Mouse (Mus musculus) limb, embryonic 15.5 days (tissue): Measurements from ENCODE around the gene Slc25a45. TPM values are rescaled to one million over a fixed set of nuclear protein-coding genes. Genes with fewer than 3 reads are reported as not detected.
A peak's percentile ranks its signal among the peaks of the same experiment; 100 is the strongest.

Source experiments
- ATAC-seq: fragments of 200-750 bp; cut with Nextera tagmentation; 2 replicates; pipeline ENCODE4 v1.8.0; 2017; ENCODE audit warnings: low read depth, moderate TSS enrichment; ENCODE audit not compliant: insufficient number of reproducible peaks, low FRiP score, low TSS enrichment
- H3K27ac ChIP-seq: fragments of 300-500 bp; sonication (generic); 2 replicates; pipeline ENCODE4 v1.5.1; 2015; ENCODE audit warnings: moderate library complexity, mild to moderate bottlenecking, inconsistent platforms
- H3K27me3 ChIP-seq: fragments of 300-500 bp; sonication (generic); 2 replicates; pipeline ENCODE4 v1.6.1; 2015; ENCODE audit warnings: inconsistent platforms
- H3K36me3 ChIP-seq: fragments of 300-500 bp; sonication (generic); 2 replicates; pipeline ENCODE4 v1.6.1; 2015; ENCODE audit warnings: inconsistent platforms
- H3K4me1 ChIP-seq: fragments of 300-500 bp; sonication (generic); 2 replicates; pipeline ENCODE4 v1.6.1; 2015; ENCODE audit warnings: inconsistent platforms
- H3K4me2 ChIP-seq: fragments of 300-500 bp; sonication (generic); 2 replicates; pipeline ENCODE4 v1.6.1; 2015; ENCODE audit warnings: mild to moderate bottlenecking, inconsistent platforms
- H3K4me3 ChIP-seq: fragments of 300-500 bp; sonication (generic); 2 replicates; pipeline ENCODE4 v1.5.1; 2015; ENCODE audit warnings: mild to moderate bottlenecking, inconsistent platforms
- H3K9ac ChIP-seq: fragments of 300-500 bp; sonication (generic); 2 replicates; pipeline ENCODE4 v1.6.1; 2015; ENCODE audit warnings: inconsistent platforms
- H3K9me3 ChIP-seq: fragments of 300-500 bp; sonication (generic); 2 replicates; pipeline ENCODE4 v1.6.1; 2016; ENCODE audit warnings: inconsistent platforms
- WGBS: fragments of 180-500 bp; shearing (Covaris S2); methylation state at CpG from one replicate; pipeline ENCODE4 v1.1.7; 2015; 5-methylcytosine and 5-hydroxymethylcytosine counted together
- polyA plus RNA-seq: library from polyadenylated mRNA; unstranded; fragments of >200 nt; fragmentation: Nextera tagmentation; extraction: Ambion mirVana; gene quantifications from 2 replicates; pipeline ENCODE4 v1.2.1, GENCODE M21; 2015

Slc25a45 gene
- polyA plus RNA-seq, 1 experiment from 2014 or later = 3.4 TPM

DNA sequence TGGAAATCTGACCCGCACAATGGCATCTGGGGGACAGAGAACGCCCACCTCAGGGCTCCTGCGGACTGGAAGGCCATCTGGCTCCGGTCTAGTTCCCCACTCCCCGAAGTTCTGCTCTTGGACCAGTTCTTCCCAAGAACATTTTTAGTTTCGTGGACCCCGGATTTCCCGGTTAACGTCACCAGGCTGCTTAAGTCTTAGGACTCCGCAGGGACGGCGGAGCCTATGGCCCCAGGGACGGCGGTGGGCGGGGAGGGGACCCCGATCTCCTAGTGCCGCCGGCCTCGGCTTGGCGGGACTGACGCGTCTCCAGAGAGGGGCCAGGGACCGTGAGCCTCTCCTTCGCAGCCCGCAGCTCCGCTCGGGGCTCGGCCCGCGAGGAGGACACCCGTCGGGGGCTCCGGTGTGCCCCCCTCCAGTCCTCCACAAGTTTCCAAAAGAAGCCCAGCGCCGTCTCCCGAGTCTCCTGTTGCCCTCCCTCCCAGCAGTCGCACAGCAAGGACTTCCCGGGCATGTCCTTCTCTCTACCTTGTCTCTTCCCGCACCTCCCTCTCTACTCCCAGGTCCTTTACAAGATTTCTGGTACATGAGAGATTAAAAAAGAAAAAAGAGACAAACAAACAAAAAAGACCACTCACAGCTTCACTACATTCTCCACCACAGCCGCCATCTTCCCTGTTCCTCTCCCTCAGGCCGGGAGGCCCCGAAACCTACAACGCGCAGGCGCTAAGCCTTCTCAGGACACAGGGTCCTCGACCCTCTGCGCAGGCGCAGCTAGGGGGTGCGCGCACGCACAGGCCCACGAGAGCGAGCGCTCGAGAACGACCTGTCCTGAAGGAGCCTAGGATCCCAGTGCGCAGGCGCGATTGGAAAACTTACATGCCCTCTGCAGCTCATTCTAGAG is 34.7 kb downstream of the Slc25a45 start:
- WGBS = under 1% methylated on average over 59 of the region's 59 CpGs
- peak; percentile 93 for ATAC-seq

DNA sequence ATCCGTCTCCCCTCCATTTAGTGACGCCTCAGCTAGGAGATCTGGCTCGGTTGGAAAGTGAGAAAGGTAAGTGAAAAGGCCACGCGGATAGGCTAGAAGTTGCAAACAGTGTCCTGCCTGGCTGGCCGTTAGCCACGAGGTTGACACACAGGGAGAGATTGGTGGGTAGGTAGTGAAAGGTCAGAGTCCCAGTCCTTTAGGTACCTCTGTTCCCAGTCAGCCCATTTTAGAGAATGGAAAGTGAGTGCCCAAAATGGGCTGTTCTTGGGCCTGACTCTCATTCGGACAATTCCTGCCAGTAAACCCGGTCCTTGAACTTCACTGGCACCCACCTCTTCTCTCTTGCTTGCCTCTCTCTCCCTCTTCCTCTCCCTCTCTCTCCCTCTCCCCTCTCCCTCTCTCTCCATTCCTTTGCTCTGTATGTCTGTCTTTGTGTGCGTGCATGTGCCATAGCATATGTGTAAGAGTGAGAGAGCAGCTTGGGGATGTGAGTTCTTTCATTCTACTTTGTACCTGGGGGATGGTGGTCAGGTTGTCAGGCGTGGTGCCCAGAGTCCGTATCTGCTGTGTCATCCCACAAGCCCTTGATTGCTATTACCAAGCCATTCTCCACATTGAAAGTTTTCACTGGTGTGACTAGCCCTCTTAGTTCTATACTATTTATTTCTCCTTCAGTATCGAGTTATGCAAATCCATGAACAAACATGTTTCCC is 35.6 kb downstream of the Slc25a45 start, which contains the start of gene Dpf2:
Gene Dpf2 (minus strand): TSS at position 4 of the 713 bp plus-strand sequence.
- peak within 1 kb of the TSS; percentile 98 for H3K9ac ChIP-seq
- ATAC-seq = no peak
- H3K27me3 ChIP-seq = no peaks in the 10 kb centered on the region
- H3K4me1 ChIP-seq = peaks cover 26% of the 10 kb centered on the region
- H3K4me3 ChIP-seq = peak within 1 kb of the TSS; percentile 93
- peaks cover 25% of the 10 kb centered on the region for H3K36me3 ChIP-seq
- H3K9me3 ChIP-seq = no peaks in the 10 kb centered on the region
- H3K4me2 ChIP-seq = peak within 1 kb of the TSS; percentile 72
- WGBS = 23% methylated on average over 13 of the region's 13 CpGs
- H3K27ac ChIP-seq = peak within 1 kb of the TSS; percentile 93

More for the DNA sequence above, 34.7 kb downstream of the Slc25a45 start:
- Histone ChIP-seq H3K4me1 (peaks cover 28% of the 10 kb centered on the region), H3K27me3 (no peaks in the 10 kb centered on the region), H3K4me3 (peak overlapping the region; percentile 93), H3K4me2 (peak overlapping the region; percentile 72), H3K36me3 (peaks cover 20% of the 10 kb centered on the region), H3K27ac (peak overlapping the region; percentile 93), H3K9ac (peak overlapping the region; percentile 98), H3K9me3 (no peaks in the 10 kb centered on the region)

DNA sequence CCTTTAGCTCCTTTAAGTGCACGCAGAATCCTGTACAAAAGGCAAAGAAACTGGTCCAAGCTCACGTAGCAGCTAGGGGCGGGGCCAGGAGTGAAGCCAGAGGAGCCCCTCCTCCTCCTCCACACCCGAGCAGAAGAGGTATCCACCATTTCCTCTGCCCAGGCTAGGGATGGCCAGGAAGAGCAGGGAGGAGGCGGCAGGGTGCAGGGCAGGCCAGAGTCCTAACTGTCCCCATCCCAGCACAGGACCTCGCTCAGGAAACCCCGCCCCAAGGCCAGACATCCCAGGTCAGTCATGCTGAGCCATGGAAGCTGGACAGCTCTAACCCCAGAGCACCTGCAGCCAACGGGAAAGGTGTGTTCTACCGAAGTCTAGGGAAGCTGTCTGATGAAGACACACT is 44.1 kb downstream of the Slc25a45 start:
- Histone ChIP-seq H3K27ac (0 out of 2 replicates have a peak overlapping the region, but pooled peaks have one; percentile 18), H3K27me3 (peaks cover 4% of the 10 kb centered on the region; the same call in 1 of the 2 replicates), H3K4me3 (0 out of 2 replicates have a peak overlapping the region, but pooled peaks have one; percentile 0), H3K4me2 (peak overlapping the region; percentile 29; the same call in 1 of the 2 replicates), H3K9me3 (no peaks in the 10 kb centered on the region), H3K9ac (no peak overlapping the region), H3K36me3 (peaks cover 18% of the 10 kb centered on the region), H3K4me1 (peaks cover 25% of the 10 kb centered on the region)
- 21% methylated on average over 9 of the region's 9 CpGs for WGBS
- ATAC-seq = no peak

DNA sequence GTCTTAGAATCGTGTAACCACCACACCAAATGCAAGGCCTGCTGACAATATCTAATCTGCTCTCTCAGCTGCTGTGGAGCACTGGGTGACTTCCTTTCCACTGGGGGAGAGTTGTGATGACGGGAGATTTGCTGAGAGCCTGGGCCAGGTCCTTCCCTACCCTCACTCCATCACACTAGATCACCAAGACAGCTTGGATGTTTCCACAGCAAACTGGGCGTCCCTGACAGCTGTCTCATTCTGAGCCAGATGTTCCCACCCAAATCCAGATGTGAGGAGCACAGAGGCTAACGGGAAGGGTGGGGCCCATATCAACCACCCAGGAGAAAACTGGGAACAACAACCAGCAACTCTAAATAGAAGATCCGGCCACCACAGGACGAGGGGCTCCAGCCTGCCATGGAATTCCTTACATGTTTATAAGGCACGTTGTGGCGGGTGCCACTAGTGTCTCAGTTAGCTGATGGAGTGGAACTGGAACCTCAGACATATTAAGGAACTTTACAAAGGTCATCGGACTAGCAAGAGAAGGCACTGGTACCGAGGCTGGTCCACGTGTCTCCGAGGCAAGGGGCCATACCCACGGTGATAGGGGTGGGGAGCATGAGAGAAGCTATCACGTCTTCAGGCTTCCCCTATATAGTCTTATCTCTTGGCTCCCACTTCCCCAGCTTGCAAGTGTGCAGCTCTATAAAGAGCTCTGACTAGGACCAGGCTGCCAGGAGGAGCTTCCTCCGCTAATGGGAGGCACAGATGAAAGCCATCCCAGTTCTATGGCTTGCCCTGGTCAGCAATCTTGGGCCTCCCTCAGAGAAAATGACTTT is 44.7 kb downstream of the Slc25a45 start:
- ATAC-seq = no peak
- Histone ChIP-seq H3K36me3 (peaks cover 12% of the 10 kb centered on the region), H3K27me3 (peaks cover 4% of the 10 kb centered on the region; the same call in 1 of the 2 replicates), H3K4me1 (peaks cover 25% of the 10 kb centered on the region), H3K9ac (no peak overlapping the region), H3K4me2 (peak overlapping the region; percentile 29; the same call in 1 of the 2 replicates), H3K4me3 (peak overlapping the region; percentile 0; the same call in 1 of the 2 replicates), H3K27ac (peak overlapping the region; percentile 18; the same call in 1 of the 2 replicates), H3K9me3 (no peaks in the 10 kb centered on the region)
- 61% methylated on average over 15 of the region's 15 CpGs for WGBS

DNA sequence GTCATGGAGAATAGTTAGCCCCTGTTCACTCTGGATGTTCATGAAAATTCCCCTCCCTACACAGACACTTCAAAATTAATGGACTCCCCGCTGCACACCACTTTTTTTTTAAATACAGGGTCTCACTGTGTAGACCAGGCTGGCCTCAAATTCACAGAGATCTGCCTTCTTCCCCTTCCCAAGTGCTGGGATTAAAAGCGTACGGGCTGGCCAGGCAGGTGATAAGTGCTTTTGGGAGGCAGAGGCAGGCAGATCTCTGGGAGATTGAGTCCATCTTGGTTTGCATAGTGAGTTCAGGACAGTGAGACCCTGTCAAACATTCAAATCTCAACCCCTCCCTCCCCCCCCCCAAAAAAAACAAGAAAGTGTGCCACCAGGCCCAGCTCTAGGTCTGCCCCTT is 45.4 kb downstream of the Slc25a45 start:
- Histone ChIP-seq H3K9me3 (no peaks in the 10 kb centered on the region), H3K36me3 (peaks cover 6% of the 10 kb centered on the region; the same call in 1 of the 2 replicates), H3K27ac (no peak overlapping the region), H3K4me1 (peaks cover 28% of the 10 kb centered on the region), H3K4me3 (no peak overlapping the region; the same call in 1 of the 2 replicates), H3K9ac (no peak overlapping the region), H3K27me3 (peaks cover 4% of the 10 kb centered on the region; the same call in 1 of the 2 replicates), H3K4me2 (no peak overlapping the region)
- no peak for ATAC-seq
- 88% methylated on average over 3 of the region's 3 CpGs for WGBS

DNA sequence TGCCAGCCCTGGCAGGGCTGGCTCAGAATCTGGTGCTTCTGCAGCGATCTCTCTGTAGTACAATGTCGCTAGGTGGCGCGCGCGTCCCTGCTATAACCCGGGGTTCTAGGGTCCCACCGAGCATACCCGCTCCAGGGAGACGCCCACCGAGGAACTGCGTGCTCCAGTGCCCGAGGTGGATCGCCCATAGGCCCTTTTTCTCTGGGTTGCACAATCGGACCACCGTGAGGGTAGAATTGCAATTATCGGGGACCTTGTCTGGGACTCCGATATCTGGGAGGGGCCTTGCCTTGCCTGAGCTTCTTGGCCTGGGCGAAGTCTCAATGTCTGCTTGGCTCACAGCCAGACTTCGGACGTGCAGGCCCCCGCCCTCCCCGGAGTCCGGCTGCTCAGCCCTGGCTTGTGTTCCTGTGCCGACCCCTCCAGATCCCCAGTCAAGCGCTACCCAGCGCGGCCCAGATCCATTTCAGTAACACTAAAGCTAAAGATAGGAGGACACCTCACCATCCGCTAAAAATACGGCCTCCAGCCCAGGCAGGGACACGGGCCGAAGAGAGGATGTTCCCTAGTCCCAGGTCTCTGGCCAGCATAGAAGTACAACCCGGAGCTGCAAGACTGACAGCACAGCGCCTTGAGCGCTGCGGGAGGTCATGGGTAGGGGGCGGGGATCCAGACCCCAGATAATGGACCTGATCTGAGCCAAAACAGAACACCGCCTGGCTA is 46.5 kb downstream of the Slc25a45 start:
- ATAC-seq = peak; percentile 69
- H3K4me2 ChIP-seq = peak overlapping the region; percentile 97
- H3K36me3 ChIP-seq = no peaks in the 10 kb centered on the region
- WGBS = under 1% methylated on average over 38 of the region's 38 CpGs
- H3K27me3 ChIP-seq = peaks cover 4% of the 10 kb centered on the region; the same call in 1 of the 2 replicates
- H3K4me1 ChIP-seq = peaks cover 38% of the 10 kb centered on the region
- no peaks in the 10 kb centered on the region for H3K9me3 ChIP-seq
- peak overlapping the region; percentile 42 for H3K9ac ChIP-seq
- peak overlapping the region; percentile 57 for H3K4me3 ChIP-seq
- H3K27ac ChIP-seq = peak overlapping the region; percentile 81

DNA sequence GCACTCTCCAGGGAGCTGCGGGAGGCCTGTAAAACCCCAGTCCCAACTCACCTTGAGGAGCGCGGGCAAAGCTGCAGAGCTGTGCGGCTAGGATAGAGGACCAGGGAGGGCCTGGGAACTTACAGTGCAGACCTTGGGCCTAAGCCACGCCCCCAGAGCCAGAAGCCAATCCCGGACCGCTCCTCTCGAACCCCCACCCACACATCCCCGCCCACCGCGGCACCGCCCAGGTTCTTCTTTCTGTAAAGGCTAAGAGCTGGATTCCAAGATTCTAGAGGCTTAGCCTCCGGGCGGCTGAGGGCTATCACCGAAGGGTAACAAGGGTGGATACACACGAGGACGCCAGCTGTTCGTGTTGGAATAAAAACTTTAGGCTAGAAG is 47.1 kb downstream of the Slc25a45 start, which contains the start of gene Cdc42ep2:
Gene Cdc42ep2 (minus strand): TSS at position 104 of the 381 bp plus-strand sequence.
- peak within 1 kb of the TSS; percentile 42 for H3K9ac ChIP-seq
- H3K27me3 ChIP-seq = peaks cover 4% of the 10 kb centered on the region; the same call in 1 of the 2 replicates
- H3K4me1 ChIP-seq = peaks cover 43% of the 10 kb centered on the region
- peak within 1 kb of the TSS; percentile 97 for H3K4me2 ChIP-seq
- ATAC-seq = peak; percentile 88
- no peaks in the 10 kb centered on the region for H3K36me3 ChIP-seq
- peak within 1 kb of the TSS; percentile 81 for H3K27ac ChIP-seq
- no peaks in the 10 kb centered on the region for H3K9me3 ChIP-seq
- WGBS = under 1% methylated on average over 18 of the region's 18 CpGs
- H3K4me3 ChIP-seq = peak within 1 kb of the TSS; percentile 57

DNA sequence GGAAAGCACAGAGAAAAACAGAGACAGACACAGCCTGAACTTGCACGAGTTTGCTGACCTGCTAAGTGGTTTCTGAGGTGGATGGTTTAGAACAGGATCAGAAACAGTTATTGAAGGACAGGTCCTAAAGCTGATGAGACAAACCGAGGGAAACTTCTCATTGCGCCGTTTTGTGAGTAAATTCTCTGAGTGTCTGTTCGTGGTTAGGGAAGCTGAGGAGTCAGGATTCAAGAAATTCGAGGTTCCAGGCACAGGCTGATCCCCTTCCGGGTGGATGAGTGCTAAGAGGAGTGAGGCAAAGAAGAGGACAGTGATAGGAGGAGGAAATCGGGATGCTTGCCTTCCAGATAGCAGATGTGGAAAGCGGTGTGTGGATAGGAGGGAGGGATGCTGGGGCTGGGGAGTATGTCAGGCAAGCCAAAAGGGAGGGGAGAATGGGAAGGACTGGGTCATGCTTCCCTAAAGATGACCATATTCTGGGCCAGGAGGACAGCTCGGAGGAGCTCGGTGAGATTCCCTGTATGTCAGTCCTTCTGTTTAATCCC is 47.8 kb downstream of the Slc25a45 start:
- Histone ChIP-seq H3K9me3 (no peaks in the 10 kb centered on the region), H3K27ac (peak overlapping the region; percentile 13; the same call in 1 of the 2 replicates), H3K4me3 (peak overlapping the region; percentile 57), H3K9ac (no peak overlapping the region), H3K4me2 (peak overlapping the region; percentile 97), H3K36me3 (no peaks in the 10 kb centered on the region), H3K27me3 (peaks cover 4% of the 10 kb centered on the region; the same call in 1 of the 2 replicates), H3K4me1 (peaks cover 47% of the 10 kb centered on the region)
- WGBS = 34% methylated on average over 11 of the region's 11 CpGs
- no peak for ATAC-seq

DNA sequence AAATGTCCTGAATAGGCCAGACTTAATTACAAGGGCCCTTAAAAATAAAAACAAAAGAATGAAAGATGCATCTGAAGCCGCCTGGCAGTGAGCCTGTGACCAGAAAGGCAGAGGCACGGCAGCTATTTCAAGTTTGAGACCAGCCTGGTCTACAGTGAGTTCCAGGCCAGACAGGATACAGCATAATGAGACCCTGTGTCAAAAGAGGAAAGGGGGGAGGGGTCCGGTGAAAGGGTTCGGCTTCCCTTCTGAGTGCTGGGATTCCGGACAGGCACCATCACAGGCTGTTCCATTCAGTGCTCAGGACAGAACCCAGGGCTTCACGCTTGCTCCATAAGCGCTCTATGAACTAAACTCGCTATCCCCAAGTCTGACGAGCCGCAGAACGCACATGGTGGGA is 49.4 kb downstream of the Slc25a45 start:
- peaks cover 4% of the 10 kb centered on the region; the same call in 1 of the 2 replicates for H3K27me3 ChIP-seq
- H3K9ac ChIP-seq = no peak overlapping the region
- no peak for ATAC-seq
- peaks cover 42% of the 10 kb centered on the region for H3K4me1 ChIP-seq
- no peaks in the 10 kb centered on the region for H3K9me3 ChIP-seq
- peak overlapping the region; percentile 24; the same call in 1 of the 2 replicates for H3K27ac ChIP-seq
- no peak overlapping the region for H3K4me2 ChIP-seq
- no peak overlapping the region for H3K4me3 ChIP-seq
- WGBS = 67% methylated on average over 11 of the region's 11 CpGs
- no peaks in the 10 kb centered on the region for H3K36me3 ChIP-seq

DNA sequence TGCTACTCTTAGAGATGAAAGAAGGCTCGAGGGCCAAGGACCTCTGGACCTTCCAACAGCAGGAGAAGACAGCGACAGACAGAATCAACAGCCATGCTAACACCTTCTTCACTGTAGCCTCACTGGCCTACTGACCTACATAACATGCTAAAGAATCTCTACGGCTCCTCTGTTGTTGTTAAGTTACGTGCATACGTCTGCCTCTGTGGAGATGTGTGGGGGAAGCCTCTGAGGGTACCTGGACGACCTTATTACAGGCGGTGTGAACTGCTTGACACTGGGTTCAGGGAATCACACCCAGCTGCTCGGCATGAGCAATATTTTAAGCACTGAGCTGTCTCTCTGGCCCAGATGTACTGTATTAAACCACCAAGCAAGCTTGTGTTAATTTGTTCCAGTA is 49.9 kb downstream of the Slc25a45 start:
- WGBS = 54% methylated on average over 8 of the region's 8 CpGs
- no peak overlapping the region for H3K4me2 ChIP-seq
- H3K9me3 ChIP-seq = no peaks in the 10 kb centered on the region
- H3K4me3 ChIP-seq = no peak overlapping the region
- no peak overlapping the region for H3K9ac ChIP-seq
- peak overlapping the region; percentile 24; the same call in 1 of the 2 replicates for H3K27ac ChIP-seq
- H3K27me3 ChIP-seq = peaks cover 4% of the 10 kb centered on the region; the same call in 1 of the 2 replicates
- H3K36me3 ChIP-seq = no peaks in the 10 kb centered on the region
- no peak for ATAC-seq
- H3K4me1 ChIP-seq = peaks cover 40% of the 10 kb centered on the region
